Mouse (Mus musculus) bone marrow, adult 2 months (tissue): ENCODE measurements around the gene Smim22.

Source experiments
- CTCF ChIP-seq: fragments of 200-500 bp; IDR thresholded peaks from 2 replicates; pipeline ENCODE4 v1.5.1; 2011; ENCODE audit warnings: low read length, control low read depth; ENCODE audit not compliant: control insufficient read depth, insufficient read depth
- POLR2A ChIP-seq: fragments of 200-500 bp; IDR thresholded peaks from 2 replicates; pipeline ENCODE4 v1.6.1; 2011; ENCODE audit warnings: low read depth, mild to moderate bottlenecking, control low read depth, low read length, borderline replicate concordance; ENCODE audit not compliant: control insufficient read depth

- TF ChIP-seq CTCF (no peak), POLR2A (no peak)
Observed at GRCm38 (mm10) chr16:4957446-4957845, 49.6 kb upstream of the Smim22 start.
